Mouse (Mus musculus) spleen, adult 18-20 months (tissue): Measurements from ENCODE around the gene Mcu.

Experiments used
- DNase-seq, 2 experiments: peaks; one replicate each; pipeline ENCODE4 v3.0.0; 2022; ENCODE audit warnings: mixed read lengths in 2 of 2

Mcu gene

DNA sequence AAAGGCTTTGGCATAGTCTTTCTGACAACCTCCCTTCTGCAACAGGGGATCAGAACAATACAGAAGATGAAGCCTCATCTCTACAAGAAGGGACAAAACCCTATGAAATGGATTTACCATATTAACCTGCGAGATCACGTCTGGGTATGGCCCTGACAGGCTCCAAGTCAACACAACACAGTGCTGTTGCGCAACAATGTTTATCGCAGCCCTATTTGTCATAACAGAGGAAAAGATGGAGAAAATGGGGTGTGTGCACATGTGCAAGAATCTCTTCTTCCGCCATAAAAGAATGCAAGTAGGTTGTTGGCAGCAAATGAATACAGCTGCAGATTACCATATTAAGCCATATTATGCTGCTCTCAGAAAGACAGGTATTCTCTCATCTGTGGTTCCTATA lies 88.7 kb downstream of the Mcu start:
- DNase-seq: no peak

DNA sequence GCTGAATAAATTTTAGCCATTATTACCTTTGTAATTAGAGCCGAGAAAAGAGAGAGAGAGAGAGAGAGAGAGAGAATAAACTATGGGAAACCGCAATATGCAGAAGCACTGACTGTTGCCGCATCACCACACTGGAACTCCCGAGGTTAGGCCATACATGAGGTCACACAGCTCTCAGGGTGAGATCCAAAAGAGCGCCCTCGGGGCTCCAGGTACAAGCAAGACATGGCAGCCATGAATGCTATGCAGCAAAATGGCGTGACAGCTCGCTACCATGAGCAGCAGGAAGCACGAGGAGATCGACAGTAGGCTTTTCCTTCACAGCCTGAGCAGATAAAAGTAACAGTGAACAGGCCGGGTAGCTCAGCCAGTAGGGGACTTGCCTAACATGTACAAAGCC lies 89.2 kb downstream of the Mcu start:
- DNase-seq: no peak

DNA sequence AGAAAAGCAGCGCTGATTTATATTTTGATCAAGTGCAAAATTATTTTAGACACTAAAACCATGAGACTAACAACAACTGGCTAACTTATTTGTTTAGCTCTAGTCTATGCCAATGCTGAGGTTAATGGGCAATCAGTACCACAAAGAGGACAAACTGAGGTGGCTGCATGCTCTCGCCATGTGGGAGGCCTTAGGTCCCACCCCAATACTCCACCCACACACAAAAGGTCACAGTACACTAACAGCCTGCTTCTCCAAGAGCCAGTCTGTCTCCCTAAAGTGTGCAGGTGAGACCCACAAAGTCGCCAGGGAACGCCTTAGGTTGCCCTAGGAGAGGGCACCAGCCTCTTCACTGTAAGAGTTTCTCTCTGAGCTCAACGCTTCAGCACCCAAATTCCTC lies 91.8 kb downstream of the Mcu start:
- DNase-seq: no peak

DNA sequence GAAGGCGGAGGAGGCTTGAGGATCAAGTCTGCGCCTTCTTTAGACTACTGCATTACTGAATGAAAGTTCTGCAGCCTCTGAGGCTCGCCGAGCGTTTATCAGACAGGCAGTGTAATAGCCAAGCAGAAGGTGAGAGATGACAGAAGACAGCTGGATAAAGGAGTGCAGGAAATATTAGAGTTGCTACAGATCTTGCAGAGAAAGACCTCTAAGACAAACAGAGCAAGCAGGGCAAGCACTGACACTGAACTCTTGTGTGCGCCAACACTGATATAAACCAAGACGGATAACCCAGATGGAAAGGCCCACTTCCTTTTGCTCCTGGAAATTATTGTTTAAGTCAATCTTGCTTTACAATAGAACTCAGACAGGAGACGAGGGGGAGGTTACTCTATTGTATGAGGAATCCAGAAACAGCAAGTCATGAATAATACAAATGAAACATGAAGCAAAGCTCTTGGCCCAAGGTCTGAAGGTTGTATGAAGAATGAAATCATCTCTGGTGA lies 92.6 kb downstream of the Mcu start:
- no peak for DNase-seq

DNA sequence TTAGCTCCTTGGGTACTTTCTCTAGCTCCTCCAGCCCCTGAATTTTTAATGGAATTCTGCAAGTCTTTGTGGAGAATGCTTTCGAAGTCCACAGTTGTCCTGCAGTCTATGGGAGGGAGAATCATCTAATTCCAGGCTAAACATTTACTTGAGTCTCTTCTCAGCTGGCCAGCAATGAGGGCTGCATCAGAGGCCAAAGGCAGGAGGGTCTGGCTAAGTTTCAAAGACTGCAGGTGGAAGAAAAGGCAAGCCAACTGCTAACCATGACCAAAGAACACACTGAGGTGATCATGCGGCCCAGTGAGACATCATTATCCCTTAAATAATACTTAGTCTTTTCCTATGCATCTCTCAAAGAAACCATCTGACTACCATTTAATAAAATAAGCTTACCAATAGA lies 95.8 kb downstream of the Mcu start:
- DNase-seq: no peak

DNA sequence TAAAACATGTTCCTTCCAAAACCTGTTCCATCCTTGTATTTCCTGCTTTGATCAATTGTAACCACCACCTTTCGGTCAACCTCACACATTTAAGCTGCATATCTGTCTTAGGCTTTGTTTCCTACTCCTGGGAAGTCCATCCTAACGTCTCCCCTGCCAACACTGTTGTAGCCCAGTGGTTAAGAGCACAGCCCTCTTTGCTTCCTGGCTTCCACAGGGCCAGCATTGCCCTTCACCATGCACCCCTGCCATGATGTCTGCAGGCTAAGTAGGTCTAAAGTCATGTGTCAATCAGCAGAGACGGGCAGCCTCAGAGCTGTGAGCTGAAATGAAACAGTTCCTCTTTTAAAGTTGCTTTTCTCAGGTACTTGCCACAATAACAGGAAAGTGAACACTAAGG lies 97.1 kb downstream of the Mcu start:
- no peak for DNase-seq

DNA sequence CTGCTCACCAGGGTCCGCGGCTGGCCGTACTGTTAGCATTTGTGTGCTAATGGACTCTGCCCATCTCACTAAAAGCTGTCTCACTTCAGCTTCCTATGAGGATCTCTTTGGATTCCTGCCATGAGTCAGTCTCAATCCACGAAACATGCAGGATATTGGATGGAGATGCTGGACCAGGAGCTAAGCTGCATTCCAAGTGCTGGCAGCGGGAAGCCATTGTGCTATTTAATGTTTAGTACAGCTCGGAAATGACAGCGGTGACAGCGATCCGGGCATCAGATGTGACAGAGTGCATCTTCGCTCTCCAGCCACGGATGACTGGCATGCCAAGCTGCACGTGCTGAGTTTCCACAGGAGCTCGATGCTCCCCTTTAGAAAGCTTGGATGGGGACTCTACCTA lies 99.3 kb downstream of the Mcu start:
- DNase-seq: no peak

DNA sequence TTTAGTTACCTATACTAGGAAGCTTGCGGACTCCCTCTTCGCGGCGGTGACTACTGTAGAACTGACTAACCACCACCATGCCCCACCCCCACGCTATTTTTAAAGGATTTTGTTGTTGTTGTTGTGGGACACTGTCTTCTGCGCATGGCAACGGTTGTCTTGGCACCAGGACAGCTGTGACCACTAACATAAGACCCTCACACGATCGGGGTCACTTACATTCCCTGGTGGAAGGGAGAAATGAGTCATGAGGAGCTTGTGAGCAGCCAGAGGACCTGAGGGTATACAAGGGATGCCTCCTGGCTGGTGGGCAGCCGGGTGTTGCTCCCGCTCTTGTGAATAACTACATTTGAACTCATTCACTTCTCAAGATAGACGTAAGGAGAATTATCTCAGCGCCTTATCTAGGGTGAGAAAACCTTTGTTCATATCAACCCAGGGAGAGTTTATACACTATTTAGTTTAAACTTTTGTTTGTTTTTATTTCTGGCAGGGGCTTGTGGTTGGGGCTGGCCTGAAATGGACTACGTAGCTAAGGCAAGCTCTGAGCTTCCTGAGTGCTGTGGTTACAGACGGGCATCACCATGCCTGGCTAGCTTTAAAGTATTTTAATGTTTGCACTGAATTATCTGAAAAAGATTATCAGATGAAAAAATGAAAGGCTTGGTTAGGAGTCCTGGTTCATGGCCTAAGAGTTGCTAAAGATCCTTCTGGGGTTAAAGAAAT lies 101.6 kb downstream of the Mcu start:
- DNase-seq: no peak

DNA sequence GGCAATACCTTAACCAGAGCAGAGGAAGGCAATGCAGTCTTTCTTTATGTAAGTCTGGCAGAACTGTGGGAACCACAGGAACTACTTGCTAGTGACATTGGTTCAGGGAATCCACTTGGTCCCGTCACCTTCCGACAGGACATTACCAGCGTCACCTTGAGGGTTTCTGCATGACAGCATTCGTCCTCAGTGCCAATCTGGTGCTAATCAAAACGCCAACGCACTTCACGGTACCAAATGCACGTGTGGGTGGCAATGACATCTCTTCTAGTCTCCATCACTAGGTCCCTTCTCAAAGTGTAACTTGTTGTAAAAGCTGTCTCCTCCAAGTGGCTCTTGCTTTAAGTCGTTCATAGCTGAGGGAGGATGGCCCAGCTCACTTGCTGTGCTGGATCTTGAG lies 104.3 kb downstream of the Mcu start:
- DNase-seq: no peak

DNA sequence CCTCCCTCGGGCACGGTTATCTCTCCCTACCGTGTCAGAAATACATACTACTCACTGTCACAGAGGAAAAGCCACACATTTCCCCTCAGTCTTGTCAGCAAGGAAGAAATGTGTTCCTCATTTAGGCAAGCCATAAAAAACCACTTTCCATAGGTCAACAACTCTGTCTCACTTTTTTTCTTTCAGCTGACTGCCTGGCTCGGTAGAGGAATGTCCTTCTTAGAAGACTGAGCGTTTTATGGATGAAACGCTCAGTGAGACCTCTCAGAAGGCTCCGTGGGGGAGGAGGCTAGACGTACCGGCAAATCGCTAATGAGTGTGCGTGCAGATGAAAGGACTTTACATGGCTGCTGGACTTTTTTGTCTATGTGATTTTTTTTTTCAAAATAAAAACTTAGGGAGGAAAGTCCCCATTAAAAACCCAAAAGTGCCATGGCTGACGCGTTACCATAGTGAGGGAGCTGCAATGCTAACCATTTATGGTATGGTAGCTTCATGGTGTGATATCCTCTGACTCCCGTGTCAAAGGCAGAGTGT lies 105.0 kb downstream of the Mcu start:
- no peak for DNase-seq

DNA sequence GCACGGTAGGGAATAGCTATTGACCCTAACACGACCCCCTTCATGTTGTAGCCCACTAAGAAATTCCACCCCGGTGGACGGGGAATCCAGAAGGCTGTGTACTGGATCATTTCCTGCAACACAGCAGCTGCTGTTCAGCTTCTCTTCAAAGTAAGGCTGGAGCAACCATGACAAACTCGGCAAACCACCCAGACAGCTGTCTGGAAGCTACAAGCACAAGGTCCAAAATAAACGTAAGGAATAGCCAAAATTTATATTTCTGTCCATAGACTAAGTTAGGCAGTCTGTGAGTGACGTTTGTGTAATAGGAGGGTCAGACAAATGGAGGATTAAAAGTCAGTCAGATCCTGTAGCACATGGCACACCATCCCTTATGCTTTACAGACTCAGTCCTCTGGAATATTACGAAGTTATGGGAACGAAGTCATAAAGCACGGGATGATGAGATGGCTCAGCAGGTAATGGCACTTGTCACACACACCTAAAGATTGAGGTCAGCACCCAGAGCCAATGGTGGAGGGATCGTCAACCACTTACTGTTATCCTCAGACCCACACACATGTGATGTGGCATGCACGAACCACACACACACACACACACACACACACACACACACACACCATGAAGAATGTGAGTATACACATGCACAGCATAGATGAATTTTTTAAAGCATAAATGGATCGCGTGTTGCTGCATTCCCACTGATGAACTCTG lies 105.6 kb downstream of the Mcu start:
- no peak for DNase-seq

DNA sequence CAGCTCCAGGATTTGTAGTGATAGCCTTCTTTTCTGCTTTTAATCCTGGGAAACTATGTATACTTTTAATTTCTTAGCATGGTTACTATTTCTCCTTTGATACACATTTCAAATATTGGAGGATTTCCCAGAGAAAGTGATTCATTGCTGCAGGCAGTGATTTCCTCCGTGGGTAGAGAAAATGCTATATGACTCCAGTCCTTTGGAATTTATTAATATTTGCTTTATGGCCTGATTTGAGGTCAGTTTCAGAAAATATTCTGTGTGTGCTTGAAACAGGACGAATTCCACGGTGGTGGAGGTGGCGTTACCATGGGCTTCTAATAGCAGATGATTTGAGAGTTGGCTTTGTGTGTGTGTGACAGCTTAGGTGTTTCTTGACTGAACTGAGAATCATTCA lies 107.3 kb downstream of the Mcu start:
- DNase-seq: no peak

DNA sequence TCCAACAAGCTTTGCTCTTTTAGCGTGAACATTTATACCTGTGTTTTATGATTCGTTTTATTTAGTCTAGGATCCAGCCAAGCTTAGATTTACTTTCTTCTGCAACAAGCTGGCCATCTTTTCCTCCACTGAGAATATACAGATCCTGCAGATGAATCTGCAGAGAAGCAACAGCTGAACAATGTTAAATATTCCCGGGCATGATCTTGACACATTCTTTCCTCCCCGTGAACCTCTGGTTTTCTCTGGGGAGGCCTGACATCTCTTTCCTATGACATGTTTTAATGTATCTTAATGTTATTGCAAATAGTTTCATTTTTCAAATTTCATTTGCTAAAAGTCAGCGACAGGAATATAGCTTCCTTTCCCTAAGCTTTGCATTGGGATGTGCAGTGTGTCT lies 109.8 kb downstream of the Mcu start:
- DNase-seq: no peak

DNA sequence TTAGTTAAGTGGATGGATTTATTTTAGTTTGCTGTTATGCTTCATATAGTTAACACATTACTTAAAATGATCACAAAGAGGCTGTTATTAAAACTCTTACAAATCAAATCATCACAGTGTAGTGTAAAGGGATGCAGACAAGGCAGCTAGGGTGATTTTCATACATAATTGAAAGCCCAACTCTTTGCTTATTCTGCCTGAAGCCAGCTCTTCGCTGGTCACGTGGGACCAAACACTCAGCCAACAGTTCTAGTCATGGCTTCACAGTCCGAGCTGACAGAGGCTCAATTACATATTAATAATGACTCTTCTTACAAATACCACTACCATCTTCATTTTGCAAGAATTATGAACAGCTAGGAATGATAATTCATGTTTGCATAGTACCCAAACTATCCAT lies 112.2 kb downstream of the Mcu start:
- DNase-seq: no peak

DNA sequence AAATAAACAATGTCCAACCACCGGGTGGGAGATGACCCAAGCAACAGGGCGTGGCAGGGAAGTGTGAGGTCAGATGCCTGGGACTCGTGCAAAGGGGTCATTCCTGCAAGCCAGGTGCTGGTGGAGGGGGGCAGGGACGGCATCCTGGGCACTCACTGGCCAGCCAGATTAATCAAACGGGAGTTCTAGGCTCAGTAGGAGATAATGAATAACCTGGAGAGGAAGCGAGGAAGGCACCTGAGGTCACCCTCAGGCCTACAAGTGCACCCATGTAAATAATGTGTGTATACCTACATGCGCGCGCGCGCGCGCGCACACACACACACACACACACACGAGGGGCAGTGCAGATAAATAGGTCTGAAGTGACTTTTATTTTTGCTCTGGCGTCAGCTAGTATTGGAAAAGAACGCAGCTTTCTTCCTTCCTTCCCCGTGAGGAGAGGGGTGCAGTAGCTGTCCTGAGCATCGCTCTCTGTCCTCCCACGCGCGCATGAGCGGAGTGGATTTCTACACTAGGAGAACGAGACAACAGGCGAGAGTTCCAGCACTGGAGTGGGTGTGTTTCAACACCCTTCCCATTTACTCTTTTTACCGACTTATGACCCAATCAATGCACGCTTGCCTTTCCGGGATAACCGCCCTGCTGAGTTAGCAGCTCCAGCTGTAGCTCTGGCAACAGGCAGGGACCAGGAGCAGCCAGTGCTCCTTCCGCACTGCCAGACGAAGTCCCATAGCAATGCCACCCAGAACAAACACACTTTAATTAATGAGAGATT lies 112.9 kb downstream of the Mcu start:
- DNase-seq: no peak

DNA sequence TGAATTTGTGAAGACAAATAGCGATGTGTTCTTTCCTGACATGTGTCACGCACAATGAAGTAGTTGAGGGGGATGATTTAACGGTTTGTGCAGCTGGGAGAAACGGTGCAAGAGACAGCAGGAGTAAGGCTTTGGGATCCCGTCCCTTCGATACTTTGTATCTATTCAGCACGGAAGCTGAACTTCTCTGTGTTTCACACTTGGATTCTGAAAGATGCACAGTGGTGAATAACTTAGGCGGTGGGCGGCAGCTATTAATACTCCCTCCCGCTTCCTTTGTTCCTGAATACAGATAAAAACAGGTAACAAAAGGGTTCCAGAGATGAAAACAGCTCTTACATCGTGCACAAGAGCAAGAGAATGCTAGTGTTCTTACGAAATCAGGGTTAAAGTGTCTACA lies 114.1 kb downstream of the Mcu start:
- no peak for DNase-seq

DNA sequence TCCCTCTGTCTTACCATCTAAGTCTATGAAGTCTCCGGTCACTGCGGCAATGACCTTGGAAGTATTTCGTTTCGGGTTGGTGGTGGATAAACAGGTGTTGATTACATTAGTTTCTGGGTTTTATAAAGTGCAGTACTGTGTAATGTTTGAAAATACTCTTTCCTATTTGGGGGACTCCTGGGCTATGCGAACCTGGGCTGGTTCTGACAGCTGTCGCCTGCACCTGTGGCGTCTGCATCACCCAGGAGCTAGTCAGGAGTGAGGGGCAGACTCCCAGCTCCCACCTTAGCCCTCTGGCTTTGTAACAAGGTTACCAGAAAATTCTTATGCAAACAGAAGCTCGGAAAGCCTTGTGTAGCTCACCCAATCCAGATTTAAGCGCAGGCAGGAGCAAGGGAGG lies 114.7 kb downstream of the Mcu start:
- DNase-seq: no peak

DNA sequence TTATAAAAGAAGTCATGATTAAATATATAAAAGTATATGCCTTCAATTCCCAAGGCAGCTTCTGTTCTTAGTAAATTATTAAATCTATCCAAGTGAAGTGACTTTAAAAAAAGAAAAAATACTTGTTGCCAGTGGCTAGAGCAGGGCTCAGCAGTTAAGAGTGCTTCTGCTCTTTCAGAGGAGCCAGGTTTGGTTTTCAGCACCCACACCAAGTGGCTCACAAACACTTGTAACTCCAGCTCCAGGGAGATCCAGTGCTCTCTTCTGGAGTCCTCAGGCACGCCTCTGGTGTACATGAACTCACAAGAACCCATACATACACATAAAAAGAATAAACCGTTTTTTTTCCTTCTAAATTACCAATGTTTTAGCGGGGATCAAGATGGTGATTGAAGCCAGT lies 116.3 kb downstream of the Mcu start:
- no peak for DNase-seq

DNA sequence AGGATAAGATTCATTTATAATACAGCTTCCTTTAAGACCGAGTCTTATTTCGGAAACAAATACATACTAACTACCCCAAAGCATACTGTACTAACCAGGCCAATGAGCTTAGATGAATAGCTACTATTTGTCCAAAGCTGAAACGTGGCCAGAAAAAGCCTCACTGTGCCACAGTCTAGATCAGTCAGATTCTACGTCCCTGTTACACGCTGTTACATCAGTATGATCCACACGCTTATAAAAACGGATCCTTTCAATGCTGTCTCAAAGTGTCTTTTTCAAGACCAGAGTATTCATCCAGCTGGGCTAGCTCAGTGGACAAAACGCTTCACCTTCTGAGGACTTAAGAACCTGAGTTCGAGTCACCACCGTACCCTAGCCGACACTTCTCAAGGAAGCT lies 119.5 kb downstream of the Mcu start:
- DNase-seq: no peak

DNA sequence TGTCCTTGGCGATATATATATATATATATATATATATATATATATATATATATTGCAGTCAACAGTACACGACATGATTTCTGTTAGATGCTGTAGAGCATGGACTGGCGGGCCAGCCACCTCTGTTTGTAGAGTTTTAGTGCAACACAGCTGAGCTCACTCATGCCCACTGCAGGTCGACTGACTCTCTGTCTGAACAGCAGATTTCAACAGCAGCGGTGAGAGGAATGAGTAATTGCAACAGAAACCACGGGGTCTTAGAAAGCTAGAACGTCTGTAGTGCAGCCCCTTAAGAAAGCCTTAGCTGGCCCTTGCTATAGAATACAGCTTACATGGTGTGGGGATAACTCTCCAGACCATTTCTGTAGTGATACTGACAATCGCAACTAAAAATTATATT lies 121.6 kb downstream of the Mcu start:
- no peak for DNase-seq

DNA sequence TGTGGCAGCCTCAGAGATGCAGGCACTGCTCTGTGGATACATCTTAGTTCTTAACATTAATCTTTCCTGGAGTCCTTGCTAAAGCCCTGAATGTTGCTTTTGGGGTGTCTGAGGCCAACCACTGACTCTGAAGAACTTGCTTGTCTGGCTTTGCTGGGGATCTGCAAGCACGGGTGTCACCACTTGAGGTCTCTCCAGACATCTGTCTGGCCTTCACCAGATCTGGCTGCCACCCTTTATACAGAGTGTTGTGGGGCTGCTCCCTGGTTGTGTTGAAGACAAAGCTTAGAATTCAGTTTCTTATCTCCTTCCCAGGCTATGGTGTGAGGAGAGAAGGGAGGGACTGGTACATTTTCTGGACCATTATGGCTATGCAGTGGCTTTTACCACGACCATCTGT lies 122.4 kb downstream of the Mcu start:
- no peak for DNase-seq

DNA sequence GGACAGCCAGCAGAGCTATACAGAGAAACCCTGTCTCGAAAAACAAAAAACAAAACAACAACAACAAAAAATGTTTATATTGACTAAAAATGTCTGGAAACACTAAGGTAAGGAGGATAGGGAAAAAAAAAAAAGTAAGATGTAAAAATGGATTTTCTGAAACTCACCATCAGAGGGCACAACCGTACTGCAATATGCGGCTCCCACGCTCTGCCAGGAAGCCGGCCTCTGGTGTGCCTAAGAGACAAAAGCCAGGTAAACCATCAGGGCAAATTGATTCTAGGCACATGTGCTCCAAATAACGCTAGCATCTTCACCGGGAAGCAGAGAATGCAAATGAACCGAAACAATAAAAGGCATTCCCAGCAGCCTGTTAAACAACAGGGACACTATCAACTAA lies 125.6 kb downstream of the Mcu start:
- no peak for DNase-seq

DNA sequence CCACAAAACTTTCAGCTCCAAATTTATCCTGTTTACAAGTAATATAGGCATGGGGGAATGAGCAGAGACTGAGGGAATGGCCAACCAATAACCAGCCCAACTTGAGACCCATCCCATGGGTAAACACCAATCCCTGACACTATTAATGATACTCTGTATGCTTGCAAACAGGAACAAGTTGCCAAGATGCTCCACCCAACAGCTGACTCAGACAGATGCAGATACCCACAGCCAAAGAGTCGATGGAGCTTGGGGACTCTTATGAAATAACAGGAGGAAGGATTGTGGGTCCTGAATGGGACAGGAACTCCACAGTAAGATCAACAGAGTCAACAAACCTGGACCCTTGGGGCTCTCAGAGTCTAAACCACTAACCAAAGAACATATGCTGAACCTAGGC lies 127.1 kb downstream of the Mcu start:
- DNase-seq: no peak

DNA sequence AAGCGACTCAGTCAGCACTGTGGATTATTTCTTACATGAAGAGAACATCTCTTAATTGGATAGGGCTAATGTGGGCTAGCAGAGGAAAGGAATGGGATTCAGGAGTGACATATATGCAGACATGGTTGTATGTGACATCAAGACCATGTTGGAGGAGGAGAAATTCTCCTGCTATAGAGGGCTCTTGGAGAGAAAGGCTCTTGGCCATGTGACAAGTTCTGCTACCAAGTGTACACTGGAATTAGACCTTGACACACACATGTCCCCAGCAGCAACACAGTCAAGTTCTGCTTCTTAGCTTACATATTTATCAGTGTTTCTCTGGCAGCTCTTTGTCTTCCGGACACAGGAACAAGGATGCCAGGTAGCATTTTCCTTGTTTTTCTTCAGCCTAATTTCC lies 129.1 kb downstream of the Mcu start:
- no peak for DNase-seq
